ENCODE assay signal across 21 mouse cellular contexts in the genomic region with DNA sequence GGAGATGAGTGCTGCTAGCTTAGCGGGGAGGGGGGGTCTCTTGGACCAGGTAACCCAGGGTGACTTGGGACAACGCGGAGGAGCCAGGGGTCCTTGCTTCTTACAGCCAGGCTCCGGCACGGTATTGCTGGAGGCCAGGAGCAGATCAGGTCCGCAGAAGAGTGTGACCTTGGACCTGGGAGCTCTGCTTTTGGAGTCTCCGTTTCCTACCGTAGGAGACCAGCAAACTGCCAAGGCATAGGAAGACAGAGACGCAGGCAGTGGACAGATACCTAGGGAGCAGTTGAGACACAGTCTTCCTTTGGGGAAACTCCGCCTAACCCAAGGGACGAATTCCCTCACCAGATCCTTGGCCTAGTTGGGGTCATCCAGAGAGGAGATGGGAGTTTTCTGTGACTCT. TPM values are rescaled to one million over a fixed set of nuclear protein-coding genes. Genes with fewer than 3 reads are reported as not detected.
"Had no signal": no experiment of that assay in that cellular context is flagged by ENCODE, and none has a peak within 500 bp of the region (broad histone marks: within the 10 kb centered on the region; RNA-seq: fewer than 3 reads in every experiment).

No protein-coding gene starts in this region.

- H3K4me2 ChIP-seq: liver, embryonic 11.5 days; liver, embryonic 15.5 days; neural tube, embryonic 15.5 days had no signal

- H3K9ac ChIP-seq: liver, embryonic 15.5 days; neural tube, embryonic 15.5 days had no signal

- ATAC-seq: lung, postnatal 0 days had no signal

- H3K9me3 ChIP-seq: neural tube, embryonic 15.5 days had no signal

- H3K36me3 ChIP-seq: liver, embryonic 15.5 days had no signal

- H3K4me3 ChIP-seq: limb, embryonic 10.5 days; liver, embryonic 15.5 days; myocyte; neural tube, embryonic 15.5 days had no signal

- DNase-seq: kidney, postnatal 25 days; lung, adult 2 months; lung, postnatal 36 days; midbrain, embryonic 14.5 days; thymus, postnatal 4 days had no signal

- H3K27ac ChIP-seq: limb, embryonic 10.5 days; liver, embryonic 15.5 days; neural tube, embryonic 15.5 days had no signal

RNA-seq across cellular contexts. Expression of a gene that starts 2.0 kb away (rescaled TPM):
- total RNA-seq: megakaryocyte progenitor cell, adult 5-6 weeks had no signal
- polyA plus RNA-seq: liver, embryonic 15.5 days; thymus, postnatal 0 days had no signal

RNA-seq across cellular contexts. Expression of a gene that starts 13.7 kb away (rescaled TPM):
- total RNA-seq: megakaryocyte progenitor cell, adult 5-6 weeks had no signal
- polyA plus RNA-seq: kidney, embryonic 16.5 days; limb, embryonic 10.5 days; liver, embryonic 11.5 days; liver, embryonic 15.5 days; lung, postnatal 0 days; midbrain, embryonic 14.5 days; neural tube, embryonic 11.5 days; neural tube, embryonic 15.5 days; spleen, adult 2 months; stomach, embryonic 16.5 days; thymus, postnatal 0 days had no signal

RNA-seq across cellular contexts. Expression of a gene that starts 15.1 kb away (rescaled TPM):
- total RNA-seq: layer of hippocampus, adult 18-20 months; layer of hippocampus, postnatal 10 days; left cerebral cortex, postnatal 10 days; megakaryocyte progenitor cell, adult 5-6 weeks had no signal
- polyA plus RNA-seq: kidney, embryonic 16.5 days; limb, embryonic 10.5 days; limb, embryonic 14.5 days; liver, embryonic 11.5 days; liver, embryonic 15.5 days; lung, adult 2 months; lung, postnatal 0 days; myocyte; neural tube, embryonic 11.5 days; neural tube, embryonic 15.5 days; spleen, adult 2 months; stomach, embryonic 16.5 days; thymus, postnatal 0 days had no signal
